Mouse (Mus musculus): Measurements from ENCODE around the gene Fam205a2. TPM values are rescaled to one million over a fixed set of nuclear protein-coding genes. Genes with fewer than 3 reads are reported as not detected.
"Not testable (repeated sequence)": the region's sequence is repeated elsewhere in the genome, so short reads cannot be mapped to it uniquely, and the experiment has no call there.

Gene Fam205a2
- total RNA-seq (2021): under 1 TPM in 1 of 2 experiments, not detected in 1; 0.08 TPM

DNA sequence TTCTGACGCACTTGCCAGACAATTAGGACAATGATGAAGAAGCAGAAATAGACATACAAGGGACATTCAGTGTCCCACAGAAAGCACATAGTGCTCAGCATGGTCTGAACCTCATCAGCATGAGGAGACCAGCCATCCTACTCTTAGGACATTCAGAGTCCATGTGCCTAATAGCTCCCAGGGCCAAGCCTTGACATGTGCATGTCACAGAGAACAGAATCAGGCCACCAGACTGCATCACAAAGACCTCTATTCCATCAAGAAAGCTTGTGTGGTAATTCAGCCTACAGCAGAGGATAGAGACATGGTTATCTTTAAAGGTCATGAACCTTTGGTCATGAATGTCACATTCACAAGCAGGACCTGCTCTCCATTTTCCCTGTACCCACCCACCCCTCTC lies at the start of gene Fam205a2:
Gene Fam205a2 (minus strand): TSS at position 101 of the 400 bp plus-strand sequence.
- DNase-seq (ENCODE audit: low spot score); intact Hi-C loops (cut with DNase I): not testable (repeated sequence)

Other genes starting within 250 kb of the Fam205a2 start
- gene Gm21953, start 233.9 kb downstream of the Fam205a2 start, total RNA-seq (2021): not detected
- gene Fam205a3, start 209.8 kb downstream of the Fam205a2 start, total RNA-seq (2021): under 1 TPM in 1 of 2 experiments, not detected in 1; 0.08 TPM
- gene Gm21586, start 88.8 kb downstream of the Fam205a2 start, total RNA-seq (2021): not detected
- gene Gm2163, start 61.4 kb downstream of the Fam205a2 start, total RNA-seq (2021): not detected
- not detected for gene Gm10591, start 84.0 kb upstream of the Fam205a2 start, total RNA-seq (2021)
- gene Gm2564, start 101.5 kb upstream of the Fam205a2 start, total RNA-seq (2021): 1 to 10 TPM; 1.1 to 2.2 TPM
- not detected for gene Ccl27b, start 127.1 kb upstream of the Fam205a2 start, total RNA-seq (2021)
- under 1 TPM in 1 of 2 experiments, not detected in 1; 0.21 TPM for gene Il11ra2, start 133.7 kb upstream of the Fam205a2 start, total RNA-seq (2021)
- gene 4930578G10Rik, start 207.4 kb upstream of the Fam205a2 start, total RNA-seq (2021): not detected
- gene Ccl19, start 228.4 kb upstream of the Fam205a2 start, total RNA-seq (2021): under 1 TPM; 0.94 to 0.98 TPM
- 10 to 100 TPM; 44.2 to 54.6 TPM for gene Ccl21a, start 245.8 kb upstream of the Fam205a2 start, total RNA-seq (2021)

Data from heart, postnatal 25 days (tissue).